Mouse (Mus musculus) central nervous system, embryonic 14 days (tissue): ENCODE results near the gene Sntg2. TPM values are rescaled to one million over a fixed set of nuclear protein-coding genes. Genes with fewer than 3 reads are reported as not detected.

Experiments
- polyA plus RNA-seq: library from polyadenylated mRNA; depleted of rRNA; stranded (reverse); fragments of >200 nt; gene quantifications from 2 replicates; pipeline ENCODE4 v1.2.3, GENCODE M21; 2012; rRNA removed

Gene Sntg2
- polyA plus RNA-seq: 1.8 and 2.4 TPM in 2 replicates

DNA sequence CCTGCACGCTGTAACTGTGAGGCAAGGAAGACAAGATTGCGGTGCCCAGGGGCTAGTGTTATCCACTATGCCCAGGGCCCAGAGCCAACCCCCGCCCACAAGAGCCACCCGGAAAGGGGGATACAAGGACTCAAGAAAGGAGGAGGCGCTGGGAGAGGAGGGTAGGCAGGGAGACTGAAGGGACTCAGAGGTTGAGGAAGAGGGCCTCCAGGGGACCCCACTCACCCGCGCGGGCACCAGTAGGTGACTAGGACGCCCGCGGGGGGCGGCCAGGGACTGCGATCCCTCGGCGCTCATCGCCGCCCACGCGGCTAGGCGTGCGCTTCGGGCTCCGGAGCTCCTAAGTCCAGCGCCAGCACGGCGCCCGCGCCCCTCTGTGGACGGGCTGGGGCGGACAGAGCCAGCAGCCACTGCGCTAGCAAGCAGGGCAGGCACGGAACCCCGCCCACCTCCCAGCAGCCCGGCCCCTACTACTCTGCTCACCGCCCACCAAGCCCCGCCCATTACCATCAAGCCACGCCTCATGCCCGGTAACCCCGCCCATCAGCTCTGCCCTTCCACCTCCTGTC is at the start of gene Sntg2:
Gene Sntg2, minus strand, starts transcription at position 443 of the 569 bp plus-strand sequence.

GRCm38 (mm10) chr12:30132524-30132923 is 240.7 kb downstream of the Sntg2 start, which contains the start of gene Tpo:
Tpo (minus strand) TSS chr12:30132624.

Other genes starting within 250 kb of the Sntg2 start
- gene Tpo, start 240.8 kb downstream of the Sntg2 start, polyA plus RNA-seq: 0.14 and 0.24 TPM in 2 replicates
- 22.4 and 24.3 TPM in 2 replicates for gene Tmem18, start 211.1 kb upstream of the Sntg2 start, polyA plus RNA-seq